Mouse (Mus musculus) heart, adult 9 months (tissue): ENCODE measurements around the gene Gm48551.

Experiments used
- DNase-seq, 2 experiments: peaks; one replicate each; pipeline ENCODE4 v3.0.0; 2022; ENCODE audit warnings: low spot score in 2 of 2

The Gm48551 gene

DNA sequence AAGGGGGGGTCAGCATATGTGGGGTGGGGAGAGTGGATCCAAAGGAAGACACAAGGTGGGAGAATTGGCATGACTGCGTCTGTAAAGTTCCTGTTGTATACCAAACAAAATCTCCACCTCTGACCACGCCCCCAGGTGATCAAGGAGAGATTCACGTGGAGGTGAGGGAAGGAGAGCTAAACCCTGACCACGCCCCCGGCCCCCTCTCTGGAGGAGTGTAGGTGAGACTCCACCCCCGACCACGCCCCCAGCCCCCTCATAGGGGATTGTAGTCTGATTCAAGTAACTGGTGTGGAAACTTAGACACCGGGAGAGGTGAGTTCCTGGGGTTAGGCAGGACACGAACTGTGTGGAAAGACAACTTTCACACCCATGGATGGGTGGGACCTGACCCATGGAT is 19.8 kb downstream of the Gm48551 start:
- no peak for DNase-seq

DNA sequence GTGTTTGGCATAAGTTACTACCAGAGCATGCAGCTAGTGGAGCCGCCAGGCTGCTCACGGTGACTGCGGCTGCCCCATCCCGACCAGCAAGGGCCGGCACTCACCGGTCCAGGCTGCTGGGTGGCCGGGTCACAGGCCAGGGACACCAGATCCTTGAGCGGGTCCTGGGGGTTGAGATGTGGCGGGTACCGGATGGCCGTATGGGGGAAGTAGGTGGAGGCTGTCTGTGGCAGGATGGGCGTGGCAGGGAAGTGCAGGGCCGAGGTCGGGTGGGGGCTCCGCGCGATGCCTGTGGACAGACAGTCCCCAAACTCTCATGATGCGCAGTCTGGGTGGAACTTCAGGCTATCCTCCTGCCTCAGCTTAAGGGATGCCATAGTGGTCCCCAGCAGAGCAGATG is 20.5 kb downstream of the Gm48551 start:
- DNase-seq, result peak in 1 of 2 experiments; percentile 63

DNA sequence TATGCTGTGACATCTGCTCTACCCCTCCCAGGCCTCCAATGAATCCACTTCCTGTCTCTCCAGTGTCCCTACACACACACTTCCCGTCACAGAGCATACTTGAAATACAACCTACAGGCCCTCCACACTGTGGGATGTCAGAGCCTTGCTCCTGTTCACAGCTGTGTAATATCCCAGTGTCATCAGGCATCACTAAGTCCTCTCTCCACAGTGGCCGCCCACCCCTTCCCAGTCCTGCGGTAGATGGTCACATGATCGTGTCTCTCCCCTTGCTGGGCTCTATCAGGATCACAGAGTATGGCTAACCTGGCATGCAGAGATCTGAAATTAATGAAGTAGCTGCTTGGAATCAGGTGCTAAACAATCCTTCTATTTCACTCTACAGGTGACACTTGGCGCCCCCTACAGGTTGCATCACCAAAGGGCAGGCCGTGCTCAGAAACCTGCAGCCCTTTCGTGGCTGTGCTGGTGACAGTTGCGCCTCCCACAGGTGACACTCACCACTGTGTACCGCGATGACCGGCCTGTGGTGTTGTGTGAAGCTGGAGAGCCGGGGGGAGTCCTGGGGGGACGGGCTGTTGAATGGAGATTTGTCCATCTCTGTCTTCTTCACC is 21.4 kb downstream of the Gm48551 start:
- DNase-seq, result no peak

DNA sequence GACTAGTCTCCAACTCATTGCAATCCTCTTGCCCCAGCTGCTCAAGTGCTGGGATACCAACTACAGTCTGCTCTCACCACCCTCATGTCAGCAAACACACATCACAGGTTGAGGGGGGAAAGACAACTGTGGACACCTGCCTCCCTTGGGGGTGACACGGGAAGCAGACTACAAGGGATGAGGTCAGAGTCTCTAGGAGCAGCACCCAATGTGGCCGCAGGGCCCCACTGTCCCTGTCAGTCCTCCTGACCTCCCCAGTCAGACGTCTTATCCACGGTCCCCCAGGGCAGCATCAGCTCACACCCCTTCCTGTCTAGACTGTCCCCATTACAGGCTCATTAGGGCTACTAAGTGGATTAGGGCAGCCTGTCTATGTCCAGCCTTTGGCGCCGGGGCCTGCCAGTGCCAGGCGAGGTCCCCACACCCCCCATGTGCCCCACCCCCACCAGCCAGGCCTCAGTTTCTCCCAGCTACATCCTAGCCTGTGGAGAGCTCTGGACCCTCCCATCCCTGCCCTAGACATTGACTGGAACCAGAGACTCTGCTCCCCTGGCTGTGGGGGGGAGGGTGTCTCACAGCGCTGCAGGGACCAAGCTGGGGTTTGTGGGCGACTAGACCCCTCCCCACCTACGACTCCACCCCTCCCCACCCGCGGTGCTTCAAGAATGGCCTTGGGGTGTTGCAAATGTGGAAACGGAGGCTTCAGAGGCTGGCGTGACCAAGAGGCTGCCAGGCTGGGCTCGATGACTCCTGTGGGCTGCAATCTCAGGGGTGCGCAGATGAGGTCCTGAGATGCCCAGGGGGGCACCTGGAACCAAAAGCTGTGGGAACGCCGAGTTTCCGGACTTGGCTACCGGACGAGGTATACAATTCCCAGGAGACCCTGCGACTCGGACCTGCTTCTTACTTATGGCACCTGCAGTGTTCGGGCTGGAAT is 22.5 kb downstream of the Gm48551 start:
- no peak for DNase-seq

DNA sequence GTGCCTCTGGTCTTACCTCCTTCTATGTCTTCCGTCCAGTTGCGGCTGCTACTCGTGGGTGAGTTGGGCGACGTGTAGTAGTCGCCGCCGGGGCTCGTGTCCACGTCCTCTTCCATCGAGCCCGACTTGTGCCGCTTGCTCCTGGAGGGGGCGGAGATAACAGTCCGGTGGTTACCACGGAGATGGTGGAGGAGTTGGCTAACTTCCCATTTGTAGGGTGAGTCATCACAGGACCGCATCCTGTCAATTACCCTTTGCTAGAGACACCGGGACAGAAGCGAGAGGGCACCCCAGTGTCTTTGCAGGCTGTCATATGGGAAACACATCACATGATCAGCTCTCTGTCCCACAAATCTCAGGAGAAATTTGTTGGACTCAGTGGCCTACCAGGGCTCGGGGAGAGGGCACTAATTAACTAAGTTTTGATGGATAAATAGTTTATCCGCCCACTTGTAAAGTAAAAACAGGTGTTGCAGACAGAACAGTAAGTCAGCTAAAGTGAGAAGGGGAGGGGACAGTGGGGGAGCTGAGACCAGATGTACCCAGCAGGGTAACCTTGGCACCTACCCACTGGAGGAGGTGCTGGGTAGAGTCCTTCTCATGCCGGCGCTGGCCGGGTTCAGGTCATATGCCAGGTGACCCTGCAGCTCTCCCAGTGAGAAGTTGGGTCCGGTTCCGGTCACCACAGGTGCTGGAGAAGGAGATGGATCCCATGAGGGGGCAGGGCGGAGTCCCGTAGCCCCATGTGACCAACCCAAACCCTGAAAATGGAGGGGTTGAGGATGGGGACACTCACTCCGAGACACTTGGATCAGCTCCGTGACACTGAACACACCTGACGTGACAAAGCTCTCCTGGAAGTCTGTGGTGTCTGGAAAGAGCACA is 23.5 kb downstream of the Gm48551 start:
- peak; percentile 92 to 93 for DNase-seq

DNA sequence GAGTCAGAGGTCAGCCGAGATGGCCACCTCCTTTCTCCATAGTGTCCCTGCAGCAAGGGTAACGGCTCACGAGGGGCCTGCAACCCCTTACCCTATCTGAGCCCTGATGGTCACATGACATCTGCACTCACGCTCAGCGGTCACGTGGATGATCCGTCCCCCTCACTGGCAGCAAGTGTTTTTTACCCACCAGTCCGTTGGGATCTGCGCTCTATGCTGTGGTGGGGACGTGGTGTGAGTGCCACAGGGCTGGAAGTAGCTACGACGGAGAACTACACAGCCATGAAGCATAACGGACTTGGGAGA is 24.1 kb downstream of the Gm48551 start:
- no peak for DNase-seq

DNA sequence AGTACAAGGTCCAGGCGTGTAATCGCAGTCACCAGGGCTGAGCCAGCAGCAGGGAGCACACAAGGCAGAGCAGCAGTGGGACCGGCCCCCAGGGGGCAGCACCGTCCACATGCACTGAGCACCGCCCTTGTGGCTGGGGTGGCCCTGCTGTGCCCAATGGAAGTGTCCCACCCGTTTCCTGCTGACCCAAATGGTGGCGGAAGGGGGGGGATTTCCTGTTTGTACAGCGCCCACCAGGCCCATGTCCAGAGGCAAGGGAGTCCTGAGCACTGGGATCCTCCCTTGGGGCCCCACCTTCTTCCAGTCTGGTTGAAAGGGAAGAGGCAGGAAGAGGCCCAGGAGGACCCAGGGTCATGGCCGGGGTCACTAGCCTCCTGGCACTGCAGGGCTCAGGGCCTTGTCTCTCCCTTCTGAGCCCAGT is 24.6 kb downstream of the Gm48551 start:
- DNase-seq, result peak; percentile 90 to 95

DNA sequence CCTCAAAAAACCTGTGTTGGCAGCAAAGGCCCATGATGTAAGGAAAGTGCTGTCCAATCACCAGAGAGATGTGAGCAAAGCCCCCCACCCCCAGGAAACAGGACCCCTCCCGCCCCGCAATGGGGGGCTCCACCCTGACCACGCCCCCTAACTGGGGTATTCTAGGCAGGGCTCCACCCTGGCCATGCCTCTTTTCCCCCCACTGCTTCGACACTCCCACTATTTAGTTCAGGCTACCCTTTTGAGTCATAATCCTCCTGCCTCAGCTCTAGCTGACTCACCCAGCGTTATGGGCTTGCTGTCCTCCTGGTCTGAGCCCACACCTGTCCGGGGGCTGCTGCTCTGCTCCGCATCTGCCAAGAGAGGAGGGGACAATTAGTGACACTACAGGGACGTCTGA is 25.1 kb downstream of the Gm48551 start:
- no peak for DNase-seq

DNA sequence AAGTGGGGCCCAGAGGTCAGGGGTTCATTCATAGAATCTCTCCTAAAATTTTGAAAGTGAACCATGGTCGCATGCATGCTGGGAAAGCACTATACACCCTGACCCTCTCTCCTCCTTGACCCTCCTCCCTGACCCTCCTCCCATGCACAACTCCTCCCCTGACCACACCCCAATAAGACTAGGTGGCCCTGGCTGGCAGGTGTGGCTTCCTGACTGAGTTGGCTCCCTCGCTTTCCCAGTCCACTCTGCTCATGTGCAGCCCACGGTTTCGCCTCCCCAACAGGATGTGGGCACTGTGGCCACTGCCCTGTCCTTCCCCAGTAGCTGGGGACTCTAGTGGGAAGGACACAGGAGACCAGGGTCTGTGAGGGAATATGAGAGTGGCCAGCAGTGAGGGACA is 26.1 kb downstream of the Gm48551 start:
- no peak for DNase-seq

DNA sequence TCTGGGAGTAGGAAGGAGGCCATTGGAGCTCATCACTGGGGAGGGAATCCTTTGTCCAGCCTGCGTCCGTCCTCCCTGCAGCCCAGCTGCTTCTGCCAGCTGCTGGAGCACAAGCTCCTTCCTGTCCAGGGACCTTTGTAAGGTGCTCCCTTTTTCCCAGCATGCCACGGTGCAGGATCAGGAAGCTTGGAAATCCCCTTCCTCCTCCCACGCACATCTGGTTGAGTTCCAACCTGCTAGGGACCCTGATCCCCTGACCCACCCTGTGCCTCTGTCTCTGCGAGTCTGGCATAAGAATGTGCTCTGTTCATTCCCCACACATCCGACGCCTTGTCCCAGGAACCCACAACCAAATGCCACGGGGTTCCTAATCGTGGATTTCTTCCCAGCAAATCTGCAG is 26.7 kb downstream of the Gm48551 start:
- peak; percentile 77 to 82 for DNase-seq

DNA sequence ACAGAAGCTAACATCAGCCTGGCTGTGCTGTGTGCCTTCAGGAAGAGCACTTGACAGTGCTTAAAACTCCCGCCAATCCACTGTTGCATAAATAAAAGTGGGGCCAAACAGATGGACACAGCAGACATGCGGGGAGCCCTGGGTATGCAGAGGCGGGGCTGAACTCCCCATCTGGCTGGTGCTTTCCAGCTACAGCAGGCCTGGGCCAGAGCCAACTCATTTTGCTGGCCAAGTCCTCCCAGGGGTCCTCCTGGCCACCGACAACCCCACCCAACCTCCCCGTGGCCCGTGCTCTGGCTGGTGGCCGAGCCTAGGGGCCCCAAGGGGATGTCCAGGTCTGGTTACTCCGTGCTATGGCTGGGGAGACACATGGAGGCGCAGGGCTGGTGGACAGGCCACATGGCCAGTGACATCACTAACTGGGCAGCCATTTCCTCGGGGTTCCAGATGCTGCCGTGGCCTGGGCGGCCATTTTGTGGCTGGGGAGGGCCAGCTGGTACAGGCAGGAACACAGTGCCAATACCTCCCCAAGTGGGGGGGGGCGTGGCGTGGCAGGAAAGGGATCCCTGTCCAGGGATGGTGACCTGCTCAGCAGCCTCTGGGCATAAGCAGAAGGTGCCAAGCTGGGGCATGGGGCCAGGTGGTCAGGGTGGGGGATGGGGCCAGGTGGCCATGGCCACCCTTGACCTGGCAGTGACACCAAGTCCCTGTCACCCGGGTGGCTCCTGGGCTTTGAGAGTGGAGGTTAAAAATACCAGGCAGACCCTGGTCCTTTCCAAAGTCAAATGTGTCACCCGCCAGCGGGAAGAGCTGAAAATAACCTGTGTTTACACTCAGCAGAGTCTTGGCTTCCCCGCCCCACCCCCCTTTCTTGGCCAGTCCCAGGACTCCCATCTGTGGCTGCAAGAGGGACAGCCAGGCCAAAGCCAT is 27.5 kb downstream of the Gm48551 start:
- DNase-seq, result peak; percentile 97 to 99

DNA sequence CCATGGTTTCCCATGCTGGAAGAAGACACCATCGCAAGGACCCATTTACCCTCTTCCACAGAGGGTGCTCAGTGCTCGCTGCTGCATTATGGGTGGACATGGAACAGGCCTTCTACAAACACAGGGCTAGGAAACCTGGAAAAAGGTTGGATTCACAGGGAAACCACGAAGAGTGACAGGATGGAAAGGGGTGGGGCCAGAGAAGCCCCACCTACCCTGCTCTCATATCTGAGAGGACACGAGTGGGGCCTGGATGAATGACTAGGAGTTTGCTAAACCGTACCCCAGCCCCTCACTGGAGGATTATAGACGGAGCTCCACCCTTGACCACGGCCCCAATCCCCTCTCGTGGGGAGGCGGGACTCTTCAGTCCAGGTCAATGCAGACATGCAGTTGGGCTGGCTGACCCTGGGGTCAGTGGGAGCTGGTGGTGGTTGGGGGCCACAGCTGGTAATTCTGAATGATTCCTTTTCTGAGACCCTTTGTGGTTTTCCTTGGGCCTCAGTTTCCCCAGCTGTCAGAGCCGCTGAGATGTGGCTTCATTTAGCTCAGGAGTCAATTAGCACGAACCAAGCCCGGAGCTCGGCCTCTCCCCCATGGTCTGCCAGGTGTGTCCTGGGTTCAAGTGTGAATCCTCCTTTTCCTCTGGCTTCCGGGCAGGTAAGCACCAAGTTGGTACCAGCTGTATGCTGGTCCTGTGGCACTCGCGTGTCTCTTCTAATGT is 28.5 kb downstream of the Gm48551 start:
- no peak for DNase-seq

DNA sequence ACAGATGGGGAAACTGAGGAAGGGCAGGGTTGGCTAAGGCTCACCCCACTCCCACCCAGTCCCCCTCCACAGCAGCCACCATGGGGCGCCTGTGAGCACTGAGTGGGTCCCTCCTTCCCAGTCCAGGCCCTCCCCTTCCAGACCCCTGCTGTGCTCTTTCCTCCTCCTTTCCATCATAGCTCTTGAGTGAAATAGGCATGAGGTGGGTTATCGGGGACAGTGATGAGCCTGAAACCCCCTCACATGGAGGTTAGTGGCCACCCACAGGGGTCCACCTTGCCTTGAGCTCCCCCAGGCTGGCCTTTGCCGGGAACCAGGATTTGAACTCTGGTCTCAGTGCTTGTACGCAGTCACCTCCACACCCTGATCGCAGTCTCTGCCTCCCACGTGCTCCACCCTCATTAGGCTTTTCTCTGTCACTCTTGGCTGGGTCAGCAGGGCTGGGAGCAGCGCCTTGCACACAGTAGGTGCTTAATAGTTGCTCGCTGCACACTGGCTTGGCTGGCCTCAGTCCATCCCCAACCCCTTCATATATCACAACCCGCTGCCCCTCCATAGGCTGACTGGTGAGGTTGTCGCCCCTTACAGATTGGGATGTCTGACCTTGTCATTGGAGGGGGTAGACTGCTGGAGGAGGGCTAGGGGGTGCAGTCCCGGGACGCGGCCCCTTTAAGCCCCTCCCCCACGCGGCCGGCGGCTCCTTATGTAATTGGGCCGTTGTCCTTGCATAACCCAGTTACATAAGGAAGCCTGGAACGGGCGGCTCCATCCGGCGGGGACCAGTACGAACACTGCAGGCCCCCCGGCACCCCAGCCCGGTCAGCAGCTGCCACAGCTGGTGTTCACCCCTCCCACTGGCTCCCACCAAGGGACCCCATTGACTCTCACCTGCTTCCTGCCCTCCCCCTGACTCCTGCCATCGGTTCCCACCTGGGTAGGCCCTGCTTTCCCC is 29.3 kb downstream of the Gm48551 start:
- peak; percentile 93 to 94 for DNase-seq

DNA sequence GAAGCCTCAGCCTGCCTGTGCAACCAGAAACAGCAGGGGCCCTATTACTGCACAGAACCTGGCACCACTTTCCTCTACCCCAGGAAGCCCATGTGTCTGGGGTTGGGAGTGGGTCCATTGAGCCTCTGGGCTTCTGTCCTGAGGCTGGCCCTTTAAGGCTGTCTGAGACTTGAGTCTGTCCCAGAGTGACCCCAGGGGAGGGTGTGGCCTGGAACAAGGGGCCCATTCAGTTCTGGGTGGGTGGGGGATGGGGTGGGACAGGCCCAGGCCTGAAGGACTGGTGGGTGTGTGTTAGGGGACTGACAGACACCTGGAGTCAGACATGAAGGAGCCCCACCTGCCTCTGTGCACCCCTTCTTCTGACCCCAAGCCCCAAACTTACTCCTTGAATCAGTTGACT is 30.4 kb downstream of the Gm48551 start:
- DNase-seq, result peak; percentile 70 to 73

DNA sequence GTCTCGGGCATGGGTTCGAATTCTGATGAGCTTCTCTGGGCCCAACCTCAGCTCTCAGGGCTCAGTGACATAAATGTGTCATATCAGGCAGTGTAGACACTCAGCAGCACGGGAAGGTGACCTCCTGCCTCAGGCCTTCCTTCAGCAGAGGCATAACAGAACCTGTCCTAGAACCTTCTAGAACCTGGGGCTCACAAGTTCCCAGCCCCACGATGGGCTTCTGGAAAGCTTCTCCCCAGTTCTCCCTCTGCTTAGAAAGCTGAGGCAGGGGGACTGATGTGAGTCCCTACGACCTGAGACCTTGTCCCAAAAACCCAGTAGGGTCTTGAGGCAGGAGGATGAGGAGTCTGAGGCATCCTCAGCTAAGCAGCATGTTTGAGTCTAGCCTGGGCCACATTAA is 30.9 kb downstream of the Gm48551 start:
- peak in 1 of 2 experiments; percentile 30 for DNase-seq

DNA sequence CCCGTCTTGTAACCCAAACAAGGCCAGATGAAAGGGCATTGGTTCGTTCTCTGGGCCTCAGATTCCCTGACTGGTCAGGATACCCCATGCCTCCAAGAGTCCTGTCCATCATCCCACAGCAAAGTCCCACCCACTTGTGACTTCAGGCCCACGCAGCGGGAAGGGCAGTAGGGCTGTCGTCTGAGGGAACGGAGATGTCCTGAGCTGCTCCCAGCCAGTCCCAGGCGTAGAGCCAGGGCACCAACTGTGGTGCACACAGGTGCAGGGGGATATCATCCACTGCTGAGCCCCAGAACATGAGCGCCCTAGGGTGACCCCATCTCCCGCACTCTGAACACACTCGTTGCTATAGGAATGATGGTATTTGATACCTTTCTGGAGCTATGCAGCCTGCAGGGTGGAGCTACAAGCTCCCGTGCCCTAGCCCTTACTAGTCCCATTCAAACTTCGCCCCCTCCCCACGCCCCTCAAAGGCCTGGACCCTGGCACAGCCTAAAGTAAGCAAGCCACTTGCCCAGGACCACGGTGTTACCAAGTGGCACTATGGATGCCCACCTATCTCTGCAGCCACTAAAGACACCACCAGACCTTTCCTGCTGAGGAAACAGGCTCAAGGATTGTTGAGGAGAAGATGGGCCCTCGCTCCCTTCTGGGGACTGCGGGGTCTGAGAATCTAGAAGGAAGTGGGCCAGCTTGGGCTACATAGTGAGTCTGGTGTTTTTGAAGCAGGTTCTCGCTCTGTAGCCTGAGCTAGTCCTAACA is 31.5 kb downstream of the Gm48551 start:
- DNase-seq, result peak in 1 of 2 experiments; percentile 67

DNA sequence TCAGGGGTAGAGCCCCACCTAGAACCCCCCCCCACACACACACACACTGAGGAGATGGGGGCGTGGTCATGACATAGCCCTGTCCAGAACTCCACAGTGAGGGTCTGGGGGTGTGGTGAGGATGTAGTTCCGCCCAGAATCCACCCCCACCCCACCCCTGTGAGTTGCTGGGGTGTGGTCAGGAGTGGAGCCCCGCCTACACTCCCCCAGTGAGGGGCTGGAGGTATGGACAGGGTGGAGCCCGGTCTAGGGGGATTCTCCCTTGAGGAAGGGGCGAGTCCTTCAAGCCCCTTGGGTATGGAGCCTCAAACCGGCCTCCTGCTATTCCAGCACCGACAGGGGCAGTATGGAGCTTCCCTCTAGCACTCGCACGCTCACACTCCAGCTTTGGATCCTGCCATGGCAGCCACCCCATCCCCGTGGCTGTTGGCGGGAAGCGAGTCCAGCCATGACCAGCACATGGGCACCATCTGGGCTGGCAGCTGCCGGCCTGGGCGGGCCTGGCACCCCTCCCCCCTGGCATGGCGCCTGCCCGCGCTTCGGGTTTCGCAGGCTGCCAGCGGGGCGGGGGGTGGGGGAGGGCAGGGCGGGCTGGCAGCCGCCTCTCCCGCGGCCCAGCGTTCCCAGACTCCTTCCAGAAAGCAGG is 32.4 kb downstream of the Gm48551 start:
- DNase-seq, result peak; percentile 89 to 91
